Mouse (Mus musculus) left cerebral cortex, postnatal 14 days (tissue): Measurements from ENCODE around the gene 4930432M17Rik. TPM values are rescaled to one million over a fixed set of nuclear protein-coding genes. Genes with fewer than 3 reads are reported as not detected.

Experiments used
- DNase-seq, 2 experiments: peaks; one replicate each; pipeline ENCODE4 v3.0.0; 2021 to 2022; ENCODE audit warnings: low spot score in 2 of 2, mixed read lengths in 1 of 2
- intact Hi-C: fragments of 180-260 bp; cut with DNase I; formaldehyde crosslinking; loops from one replicate; pipeline ENCODE4 v1.15.1; 2025
- long read RNA-seq, 2 experiments: library from polyadenylated mRNA; stranded (forward); transcript quantifications; one replicate each; pipeline ENCODE4 v2.0.0; 2021
- total RNA-seq, 2 experiments: library from RNA; stranded (reverse); gene quantifications; 2 replicates each; pipeline ENCODE4 v1.2.3; 2021

4930432M17Rik gene
- not detected for total RNA-seq
- long read RNA-seq, experiment 1: 0 reads
- long read RNA-seq, experiment 2: 0 reads

DNA sequence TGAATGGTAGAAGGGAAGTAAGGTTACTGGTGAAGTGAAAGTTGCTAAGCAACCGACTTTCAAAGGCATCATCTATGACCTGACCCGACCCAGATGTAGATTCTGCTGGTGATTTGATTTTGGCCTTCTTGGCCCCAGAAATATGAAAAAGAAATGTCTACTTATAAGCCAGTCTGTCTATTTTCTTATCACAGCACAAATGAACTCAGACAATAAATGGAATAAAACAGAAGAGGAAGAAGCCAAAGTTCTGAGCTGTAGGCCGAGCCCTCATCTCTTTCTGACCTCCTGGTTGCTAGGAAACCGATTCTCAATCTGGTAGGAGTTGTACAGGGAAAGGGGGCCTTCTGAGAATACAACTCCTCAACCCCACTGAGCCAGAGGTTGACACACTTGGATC lies at the start of gene 4930432M17Rik:
Gene 4930432M17Rik (plus strand): TSS at position 301 of the 400 bp plus-strand sequence.
- DNase-seq: no peak
- intact Hi-C loops: no loop called here

- intact Hi-C loops: no loop called here
- no peak for DNase-seq
These were observed 44.9 kb upstream of the 4930432M17Rik start for GRCm38 (mm10) chr3:121625662-121626061.

- no peak for DNase-seq
- intact Hi-C loops: no loop called here
These were observed 44.3 kb upstream of the 4930432M17Rik start for GRCm38 (mm10) chr3:121626273-121626672.

GRCm38 (mm10) chr3:121628245-121628644 lies 42.3 kb upstream of the 4930432M17Rik start:
- intact Hi-C loops: no loop called here
- DNase-seq: no peak

- no peak for DNase-seq
- intact Hi-C loops: no loop called here
These were observed 39.9 kb upstream of the 4930432M17Rik start for GRCm38 (mm10) chr3:121630626-121631025.

- no peak for DNase-seq
- intact Hi-C loops: no loop called here
These were observed 35.6 kb upstream of the 4930432M17Rik start for GRCm38 (mm10) chr3:121634963-121635362.

GRCm38 (mm10) chr3:121635505-121635904 lies 35.1 kb upstream of the 4930432M17Rik start:
- peak; percentile 15 to 22 for DNase-seq
- intact Hi-C loops: no loop called here

- DNase-seq: peak; percentile 79 to 90
- intact Hi-C loops: loop anchor here (1.0 kb wide), 2 partner anchors 86 to 101 kb away; no protein-coding TSS in a partner anchor
These were observed 34.2 kb upstream of the 4930432M17Rik start for GRCm38 (mm10) chr3:121636315-121636714.

DNA sequence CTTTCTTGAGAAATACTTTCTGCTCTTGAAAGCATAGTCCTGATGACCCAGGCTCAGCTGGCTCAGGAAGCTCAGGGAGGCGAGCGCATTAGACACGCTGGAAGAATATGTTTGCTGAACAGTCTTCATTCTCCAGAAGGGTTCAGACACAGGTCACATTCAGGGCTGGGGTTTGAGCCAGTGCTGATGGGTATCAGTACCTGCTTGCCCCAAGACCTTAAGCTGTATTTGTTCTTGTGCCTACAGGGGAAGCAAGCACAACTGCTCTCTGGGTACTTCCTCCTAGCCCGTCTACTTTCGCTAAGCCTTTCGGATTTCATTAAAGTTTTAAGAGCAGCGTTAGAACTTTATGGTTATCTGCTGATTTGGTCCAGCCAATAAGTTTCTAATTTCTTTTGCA lies 33.8 kb upstream of the 4930432M17Rik start:
- DNase-seq: no peak

DNA sequence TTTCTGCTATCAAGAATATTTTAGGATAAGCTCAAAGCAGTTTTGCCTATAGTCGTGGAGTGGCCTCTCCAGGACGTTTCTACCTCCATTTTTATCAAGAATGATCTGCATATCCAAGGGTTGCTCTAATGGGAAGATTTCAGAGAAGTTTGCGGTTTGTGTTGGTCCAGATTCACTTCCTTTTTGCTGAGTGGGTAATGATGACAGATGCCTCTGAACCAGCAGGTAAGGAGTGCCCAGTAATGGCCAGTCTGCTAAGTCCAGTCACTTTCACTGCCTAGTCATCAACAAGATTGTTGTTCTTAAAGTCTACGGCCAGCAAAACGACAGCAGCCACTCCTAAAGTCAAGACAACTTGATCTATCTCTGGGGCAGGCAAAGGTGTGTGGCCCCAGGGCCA lies 32.8 kb upstream of the 4930432M17Rik start:
- DNase-seq: no peak
- intact Hi-C loops: no loop called here

More for the DNA sequence above, 33.8 kb upstream of the 4930432M17Rik start:
- intact Hi-C loops: loop anchor here (1.0 kb wide), 2 partner anchors 86 to 101 kb away; no protein-coding TSS in a partner anchor

DNA sequence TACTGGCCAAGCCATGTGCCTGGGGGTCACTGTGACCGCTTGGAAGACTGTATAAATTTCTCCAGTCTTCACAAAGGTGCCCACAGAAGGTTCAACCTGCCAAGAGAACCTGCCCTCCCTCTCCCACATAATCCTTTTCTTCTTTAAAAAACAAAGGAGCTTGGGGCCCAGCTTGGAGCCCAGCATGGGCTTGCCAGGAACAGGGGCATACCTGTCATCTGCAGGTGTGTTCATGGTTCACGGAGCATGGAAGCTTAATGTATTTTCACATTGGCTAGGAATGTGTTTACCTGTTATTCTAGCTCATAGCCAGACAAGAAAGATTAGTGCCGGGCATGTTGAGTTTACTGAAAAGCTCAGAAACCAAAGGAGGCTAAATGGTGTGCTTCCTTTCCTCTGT lies 32.3 kb upstream of the 4930432M17Rik start:
- no peak for DNase-seq
- intact Hi-C loops: no loop called here

DNA sequence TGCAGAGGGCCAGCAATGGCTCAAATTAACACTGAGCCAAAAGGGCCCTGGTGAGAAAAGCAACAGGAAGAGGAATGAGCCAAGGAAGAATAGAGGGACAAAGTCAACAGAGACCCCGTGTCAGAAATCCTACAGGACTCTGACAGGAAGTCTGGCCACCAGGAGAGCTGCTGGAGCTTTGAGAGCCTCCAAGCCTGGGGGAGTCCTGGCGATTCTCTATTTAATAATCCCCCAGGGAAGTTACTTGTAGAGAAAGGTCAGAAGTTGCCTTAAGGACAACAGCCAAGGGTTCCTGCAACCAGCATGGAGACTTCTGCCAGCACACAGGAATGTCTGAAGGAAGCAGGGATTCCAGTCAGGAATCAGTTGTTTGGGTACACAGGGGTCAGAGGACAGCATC lies 30.0 kb upstream of the 4930432M17Rik start:
- DNase-seq: no peak
- intact Hi-C loops: no loop called here

DNA sequence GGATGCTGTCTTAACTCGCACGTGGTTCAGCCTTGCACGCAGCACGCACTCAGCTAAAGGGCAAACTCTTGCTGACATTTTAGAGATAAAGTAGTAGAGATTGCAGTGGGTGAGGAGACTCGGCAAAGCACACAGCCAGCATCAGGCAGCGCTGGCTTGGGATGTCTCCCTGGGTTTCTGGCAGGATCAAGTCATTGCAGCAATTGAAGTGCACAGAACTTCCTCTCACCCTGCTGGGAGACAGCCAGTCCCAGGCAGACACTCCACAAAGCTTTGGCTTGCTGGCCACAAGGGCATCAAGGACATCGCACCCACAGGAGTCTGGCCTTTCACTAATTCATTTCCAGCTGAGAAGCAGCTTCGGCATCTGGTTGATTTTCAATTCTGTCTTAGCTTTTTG lies 27.3 kb upstream of the 4930432M17Rik start:
- intact Hi-C loops: no loop called here

GRCm38 (mm10) chr3:121645447-121645846 lies 25.1 kb upstream of the 4930432M17Rik start:
- DNase-seq: no peak
- intact Hi-C loops: no loop called here

More for the DNA sequence above, 27.3 kb upstream of the 4930432M17Rik start:
- DNase-seq: peak; percentile 13 to 16

DNA sequence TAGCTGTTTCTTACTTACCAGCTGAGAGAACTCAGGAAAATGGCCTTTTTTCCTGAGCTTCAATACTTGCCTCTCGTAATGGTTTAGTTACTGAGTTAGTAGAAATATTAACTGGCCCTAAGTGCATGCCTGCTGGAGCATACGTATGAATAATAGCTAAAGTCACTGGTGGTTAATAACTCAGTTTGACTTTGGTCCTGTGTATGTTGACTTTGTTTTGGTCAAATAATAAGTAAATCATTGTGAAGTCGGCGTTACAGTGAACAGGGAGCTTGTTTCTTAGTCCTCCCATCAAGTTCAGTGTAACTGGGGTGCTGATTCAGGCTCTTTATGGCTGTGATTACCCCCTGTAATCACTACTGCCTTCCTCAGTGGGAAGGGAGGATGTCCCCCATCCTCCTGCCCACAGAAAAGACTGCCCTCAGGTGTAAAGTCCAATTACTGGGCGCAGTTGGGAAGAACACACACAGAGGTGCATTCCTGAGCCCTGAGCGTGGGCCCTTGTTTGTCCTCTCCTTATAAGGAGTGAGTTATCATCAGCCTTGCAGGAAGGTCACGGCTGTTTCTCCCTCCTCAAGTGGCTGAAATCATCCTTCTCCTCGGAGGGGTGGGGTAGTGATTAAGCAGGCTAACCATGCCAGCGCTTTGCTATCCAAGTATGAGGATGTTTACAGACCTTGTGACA lies 24.1 kb upstream of the 4930432M17Rik start:
- no peak for DNase-seq

DNA sequence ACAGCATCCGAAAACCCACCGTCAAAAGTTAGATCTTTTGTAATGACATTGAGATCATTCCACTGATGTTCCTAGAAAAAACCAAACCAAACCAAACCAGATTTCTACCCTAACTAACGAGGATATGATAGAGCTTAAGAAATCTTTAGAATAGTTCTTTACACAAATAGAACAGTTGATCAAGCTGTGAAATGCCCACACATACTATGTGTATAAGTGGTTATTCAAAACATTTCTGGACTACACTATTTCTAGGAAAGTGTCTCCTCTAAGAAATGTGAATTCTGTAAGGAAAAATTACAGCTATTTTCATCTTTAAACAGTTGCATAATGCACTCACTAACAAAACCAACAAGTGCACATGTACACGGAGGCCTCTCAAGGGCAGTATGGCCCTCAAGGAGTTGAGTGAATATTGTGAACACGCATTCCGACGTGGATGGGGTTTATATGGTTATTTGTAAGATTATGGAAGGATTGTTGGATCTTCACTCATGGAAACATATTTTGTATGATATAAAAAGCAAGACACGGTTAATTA lies 22.3 kb upstream of the 4930432M17Rik start:
- intact Hi-C loops: no loop called here
- peak in 1 of 2 experiments; percentile 50 for DNase-seq

More for the DNA sequence above, 24.1 kb upstream of the 4930432M17Rik start:
- intact Hi-C loops: no loop called here

GRCm38 (mm10) chr3:121650052-121650671 lies 20.4 kb upstream of the 4930432M17Rik start:
- DNase-seq: no peak
- intact Hi-C loops: no loop called here

- intact Hi-C loops: no loop called here
- no peak for DNase-seq
These were observed 18.9 kb upstream of the 4930432M17Rik start for GRCm38 (mm10) chr3:121651710-121652109.

GRCm38 (mm10) chr3:121652186-121652585 lies 18.4 kb upstream of the 4930432M17Rik start:
- intact Hi-C loops: no loop called here
- DNase-seq: no peak

DNA sequence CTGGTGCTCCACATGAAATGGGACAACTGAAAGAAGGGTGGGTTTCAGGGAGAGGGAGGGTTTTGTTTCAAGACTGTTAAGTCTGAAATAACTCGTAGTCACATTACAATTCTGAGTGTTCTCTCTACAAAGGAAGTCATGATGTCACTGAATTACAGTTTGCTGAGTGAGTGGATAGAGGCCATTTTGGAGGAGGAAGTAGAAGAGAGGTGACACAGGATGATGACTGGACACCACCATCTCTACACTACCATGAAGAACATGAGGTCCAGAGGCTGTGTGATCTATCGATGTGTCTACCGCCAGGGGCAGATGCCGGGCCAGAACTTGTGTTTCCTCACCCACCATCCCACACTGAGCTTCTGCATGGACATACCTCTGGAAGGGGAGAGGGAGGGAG lies 13.6 kb upstream of the 4930432M17Rik start:
- intact Hi-C loops: no loop called here
- no peak for DNase-seq
